Mouse (Mus musculus) limb, embryonic 14.5 days (tissue): ENCODE data around the gene Cryba4. TPM values are rescaled to one million over a fixed set of nuclear protein-coding genes. Genes with fewer than 3 reads are reported as not detected.

Source experiments
- ATAC-seq: fragments of 200-750 bp; cut with Nextera tagmentation; 2 replicates; pipeline ENCODE4 v1.8.0; 2017; ENCODE audit warnings: low read depth, moderate number of reproducible peaks, moderate TSS enrichment; ENCODE audit not compliant: low FRiP score
- DNase-seq: peaks from one replicate; pipeline ENCODE4 v3.0.0-alpha.2; 2015; ENCODE audit warnings: low spot score
- H3K27ac ChIP-seq: fragments of 300-500 bp; sonication (generic); replicated peaks from 2 replicates; pipeline ENCODE4 v1.5.1; 2014; ENCODE audit warnings: low read depth, mild to moderate bottlenecking, low read length, moderate library complexity, mixed read lengths
- H3K27me3 ChIP-seq: fragments of 300-500 bp; sonication (generic); 2 replicates; pipeline ENCODE4 v1.6.1; 2014; ENCODE audit warnings: low read length, mixed read lengths; ENCODE audit not compliant: control insufficient read depth, insufficient read depth
- H3K36me3 ChIP-seq: fragments of 300-500 bp; sonication (generic); 2 replicates; pipeline ENCODE4 v1.6.1; 2014; ENCODE audit warnings: mild to moderate bottlenecking, low read length, moderate library complexity, mixed read lengths; ENCODE audit not compliant: control insufficient read depth, insufficient read depth
- H3K4me1 ChIP-seq: fragments of 300-500 bp; sonication (generic); 2 replicates; pipeline ENCODE4 v1.6.1; 2014; ENCODE audit warnings: antibody characterized with exemption, low read length, mixed read lengths; ENCODE audit not compliant: control insufficient read depth, insufficient read depth
- H3K4me2 ChIP-seq: fragments of 300-500 bp; sonication (generic); replicated peaks from 2 replicates; pipeline ENCODE4 v1.6.1; 2014; ENCODE audit warnings: low read depth, mild to moderate bottlenecking, low read length, moderate library complexity; ENCODE audit not compliant: severe bottlenecking
- H3K4me3 ChIP-seq: fragments of 300-500 bp; sonication (generic); replicated peaks from 2 replicates; pipeline ENCODE4 v1.5.1; 2014; ENCODE audit warnings: low read length
- H3K9ac ChIP-seq: fragments of 300-500 bp; sonication (generic); 2 replicates; pipeline ENCODE4 v1.6.1; 2014; ENCODE audit warnings: mild to moderate bottlenecking, low read depth, low read length, moderate library complexity; ENCODE audit not compliant: severe bottlenecking
- H3K9me3 ChIP-seq: fragments of 300-500 bp; sonication (generic); 2 replicates; pipeline ENCODE4 v1.6.1; 2016; ENCODE audit warnings: low read length; ENCODE audit not compliant: control insufficient read depth
- POLR2A ChIP-seq: fragments of 200-500 bp; IDR thresholded peaks from 2 replicates; pipeline ENCODE4 v1.8.0; 2012; ENCODE audit warnings: inconsistent platforms, mild to moderate bottlenecking, moderate library complexity, borderline replicate concordance; ENCODE audit not compliant: insufficient read depth, insufficient read length; ENCODE audit errors: extremely low read depth
- WGBS: fragments of 180-500 bp; shearing (Covaris S2); extraction: QIAGEN DNeasy Blood & Tissue Kit; methylation state at CpG from one replicate; pipeline ENCODE4 v1.1.7; 2014; 5-methylcytosine and 5-hydroxymethylcytosine counted together
- polyA plus RNA-seq, 2 experiments: library from polyadenylated mRNA; depleted of rRNA in 1 of 2; stranded (reverse) in 1 of 2; unstranded in 1 of 2; fragments of >200 nt; fragmentation: Nextera tagmentation in 1 of 2; extraction: Ambion mirVana in 1 of 2; gene quantifications; 2 replicates each; pipeline versions ENCODE4 v1.2.1 to v1.2.3; 2012 to 2014

Gene Cryba4
- polyA plus RNA-seq, 2 experiments: 1.2 to 1.8 TPM

GRCm38 (mm10) chr5:112277906-112278470, 25.7 kb upstream of the Cryba4 start:
- 92% methylated on average over 11 of the region's 11 CpGs for WGBS
- Histone ChIP-seq H3K36me3 (no peaks in the 10 kb centered on the region; the same call in 1 of the 2 replicates), H3K4me1 (peaks cover 18% of the 10 kb centered on the region), H3K4me2 (peak overlapping the region; percentile 63), H3K4me3 (peak overlapping the region; percentile 80), H3K9ac (no peak overlapping the region), H3K27me3 (no peaks in the 10 kb centered on the region), H3K9me3 (no peaks in the 10 kb centered on the region), H3K27ac (no peak overlapping the region)
- DNase-seq (no peak), ATAC-seq (no peak)
- TF ChIP-seq POLR2A: no peak

GRCm38 (mm10) chr5:112276907-112277348, 24.6 kb upstream of the Cryba4 start:
- 5% methylated on average over 6 of the region's 24 CpGs for WGBS
- Histone ChIP-seq H3K27ac (peak overlapping the region; percentile 30; the same call in 1 of the 2 replicates), H3K9me3 (no peaks in the 10 kb centered on the region), H3K27me3 (no peaks in the 10 kb centered on the region), H3K4me2 (peak overlapping the region; percentile 63), H3K36me3 (no peaks in the 10 kb centered on the region; the same call in 1 of the 2 replicates), H3K4me1 (peaks cover 18% of the 10 kb centered on the region), H3K9ac (peak overlapping the region; percentile 75), H3K4me3 (peak overlapping the region; percentile 80)
- TF ChIP-seq POLR2A: no peak
- DNase-seq: no peak
- no peak; the same call in none of the 2 replicates for ATAC-seq

DNA sequence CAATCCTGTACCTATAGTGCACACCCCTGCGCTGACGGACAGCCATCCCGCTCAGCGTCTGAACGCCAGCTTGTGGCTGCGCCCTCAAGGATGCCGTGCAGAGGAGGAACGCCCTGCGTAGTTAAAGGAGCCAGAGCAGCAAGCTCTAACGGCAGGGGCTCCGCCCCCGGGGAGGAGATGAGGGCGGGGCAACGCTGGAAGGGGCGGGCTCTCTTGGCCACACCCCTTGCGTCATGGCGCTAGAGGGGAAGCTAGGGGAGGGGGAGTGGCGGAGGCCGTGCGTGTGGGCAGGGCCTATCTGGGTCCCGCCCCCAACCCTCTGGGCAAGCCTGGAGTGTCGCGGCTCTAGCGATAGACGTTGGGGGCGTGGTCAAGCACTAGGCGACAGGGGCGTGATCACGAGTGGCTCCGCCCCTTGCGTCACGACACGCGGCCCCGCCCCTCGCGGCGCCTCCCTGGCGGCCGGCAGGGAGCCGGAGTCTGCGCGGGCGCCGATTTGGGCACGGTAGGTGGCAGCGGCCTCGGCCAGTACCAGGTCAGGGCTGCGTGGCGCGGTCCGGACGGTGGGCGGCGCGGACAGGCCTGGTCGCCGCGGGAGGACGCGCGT, 24.1 kb upstream of the Cryba4 start, which contains the start of gene Tpst2:
Gene Tpst2 (plus strand): TSS at position 425 of the 607 bp plus-strand sequence.
- Histone ChIP-seq H3K27ac (peak within 1 kb of the TSS; percentile 30; the same call in 1 of the 2 replicates), H3K27me3 (no peaks in the 10 kb centered on the region), H3K4me3 (peak within 1 kb of the TSS; percentile 80), H3K9ac (peak within 1 kb of the TSS; percentile 75), H3K4me2 (peak within 1 kb of the TSS; percentile 68), H3K36me3 (no peaks in the 10 kb centered on the region; the same call in 1 of the 2 replicates), H3K4me1 (peaks cover 18% of the 10 kb centered on the region), H3K9me3 (no peaks in the 10 kb centered on the region)
- peak; percentile 99 for DNase-seq
- peak; percentile 97 for ATAC-seq
- WGBS: under 1% methylated on average over 26 of the region's 62 CpGs
- TF ChIP-seq POLR2A: peak; percentile 93; the same call in 1 of the 2 replicates

DNA sequence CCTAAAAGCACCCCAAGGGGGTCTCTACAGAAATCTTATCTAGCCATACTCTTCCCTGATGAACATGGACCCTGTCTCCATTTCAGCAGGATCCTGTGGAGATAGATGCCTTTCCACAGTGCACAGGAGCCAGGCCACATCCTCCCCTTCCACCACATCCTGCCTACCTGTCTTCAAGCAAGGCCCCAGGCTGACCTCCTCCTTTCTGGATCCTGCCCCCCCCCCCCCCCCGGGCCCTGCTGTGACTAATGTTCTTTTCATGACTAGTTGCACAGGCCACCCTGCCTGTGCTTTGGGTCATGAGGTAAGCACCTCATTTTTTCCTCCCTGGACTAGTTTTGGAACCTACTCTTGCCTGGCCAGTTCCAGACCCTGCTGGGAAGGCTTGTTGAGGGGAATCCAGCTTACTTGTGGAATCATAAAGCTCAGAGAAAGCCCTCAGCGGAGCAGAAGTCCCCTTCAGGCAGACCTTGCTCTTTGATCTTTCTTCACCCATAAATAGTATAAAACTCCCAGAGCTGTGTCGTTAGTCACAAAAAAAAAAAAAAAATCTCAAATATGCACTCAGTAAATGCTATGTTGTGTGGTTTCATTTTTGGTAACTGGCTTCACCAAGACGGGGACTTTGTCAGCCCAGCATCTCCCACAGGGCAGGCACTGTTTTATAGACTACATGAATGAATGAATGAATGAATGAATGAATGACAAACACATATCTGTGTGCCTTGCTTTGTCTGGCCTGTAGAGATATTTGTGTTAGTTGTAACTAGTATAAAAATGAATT, 22.9 kb upstream of the Cryba4 start:
- no peak overlapping the region for H3K9ac ChIP-seq
- WGBS: 12% methylated on average over 4 of the region's 4 CpGs
- peak overlapping the region; percentile 80 for H3K4me3 ChIP-seq
- ATAC-seq (no peak), DNase-seq (no peak)
- H3K27ac ChIP-seq: no peak overlapping the region
- no peaks in the 10 kb centered on the region for H3K27me3 ChIP-seq
- peaks cover 18% of the 10 kb centered on the region for H3K4me1 ChIP-seq
- no peak for TF ChIP-seq POLR2A
- H3K4me2 ChIP-seq: peak overlapping the region; percentile 68
- H3K36me3 ChIP-seq: no peaks in the 10 kb centered on the region; the same call in 1 of the 2 replicates
- no peaks in the 10 kb centered on the region for H3K9me3 ChIP-seq

DNA sequence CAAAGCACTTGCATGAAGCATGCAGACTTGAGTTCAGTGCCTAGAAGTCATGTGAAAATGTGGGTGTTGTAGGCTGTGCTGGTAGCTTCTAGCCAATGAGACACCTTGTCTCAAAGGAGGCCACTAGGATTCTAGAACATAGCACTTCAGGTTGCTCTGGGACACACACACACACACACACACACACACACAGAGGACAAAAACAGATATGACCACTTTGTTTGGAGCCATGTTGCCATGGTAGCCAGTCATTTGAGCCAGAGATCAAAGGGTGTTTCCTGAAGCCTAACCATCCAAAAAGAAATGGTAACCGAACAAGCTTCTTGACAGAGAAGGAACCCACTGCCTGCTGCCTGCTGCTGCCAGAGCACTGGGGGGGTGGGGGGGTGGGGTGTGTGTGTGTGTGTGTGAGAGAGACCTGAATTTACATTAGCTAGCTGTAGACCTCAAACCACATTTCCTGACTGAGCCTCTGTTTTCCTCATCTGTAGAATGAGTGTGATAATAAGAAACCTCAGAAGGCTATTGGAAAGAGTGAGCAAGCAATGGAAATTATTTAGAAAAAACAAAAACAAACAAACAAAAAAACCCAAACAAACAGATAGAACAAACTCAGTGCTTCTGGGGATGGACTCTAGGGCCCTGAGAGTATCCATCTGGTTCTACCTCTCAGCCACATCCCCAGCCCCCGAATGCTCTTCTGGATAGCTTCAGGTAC, 21.6 kb upstream of the Cryba4 start:
- Histone ChIP-seq H3K36me3 (no peaks in the 10 kb centered on the region), H3K9ac (no peak overlapping the region), H3K4me1 (peaks cover 18% of the 10 kb centered on the region), H3K27me3 (0 out of 2 replicates have a peak, but pooled peaks cover 2% of the 10 kb centered on the region), H3K27ac (no peak overlapping the region), H3K4me3 (no peak overlapping the region), H3K9me3 (no peaks in the 10 kb centered on the region), H3K4me2 (no peak overlapping the region)
- no peak for DNase-seq
- 47% methylated on average over 2 of the region's 2 CpGs for WGBS
- TF ChIP-seq POLR2A: no peak
- no peak for ATAC-seq
